Mouse (Mus musculus) T-helper 1 cell (primary cell): ENCODE results near the gene Eif3d.

ENCODE experiments used
- in situ Hi-C: fragments of 300-600 bp; cut with MboI, MseI; formaldehyde crosslinking; loops from one replicate; pipeline ENCODE4 v1.15.1; 2025; ENCODE audit warnings: high pct_unique_total_duplicates

The Eif3d gene

GRCm38 (mm10) chr15:77920511-77921462 is 49.8 kb downstream of the Eif3d start:
- in situ Hi-C loops, result no loop called here

- in situ Hi-C loops, result no loop called here
These were observed 51.2 kb downstream of the Eif3d start for GRCm38 (mm10) chr15:77919441-77919840.

DNA sequence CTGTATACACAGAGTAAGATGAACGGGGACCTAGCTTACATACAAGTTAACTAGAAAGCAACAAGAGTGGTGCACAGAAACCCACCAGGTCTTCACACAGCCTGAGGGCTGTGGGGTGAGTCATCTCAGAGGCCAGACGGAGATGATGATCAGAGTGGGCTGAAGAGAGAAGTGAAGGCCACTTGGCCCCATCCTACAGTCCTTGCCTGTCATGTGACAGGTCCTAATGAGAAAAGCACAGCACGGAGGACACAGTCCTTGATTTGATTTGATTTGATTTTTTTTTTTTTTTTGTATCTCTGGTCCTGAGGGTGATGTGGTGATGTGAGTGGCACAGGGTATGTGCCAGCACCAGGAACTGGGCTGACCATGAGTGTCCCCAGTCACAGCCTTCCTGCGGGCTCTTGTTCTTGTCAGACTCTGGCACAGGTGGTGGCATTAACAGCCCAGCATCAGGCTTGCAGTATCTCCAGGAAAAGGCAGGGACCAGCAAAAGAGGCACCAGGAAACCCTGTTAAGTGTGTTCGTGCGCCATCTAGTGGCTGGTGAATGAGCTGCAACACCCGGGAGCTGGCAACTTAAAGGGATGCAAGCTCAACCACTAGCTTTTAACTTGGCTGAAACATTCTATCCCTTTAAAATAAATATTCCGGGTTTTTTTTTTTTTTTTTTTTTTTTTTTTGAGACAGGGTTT is 53.6 kb downstream of the Eif3d start:
- in situ Hi-C loops, result no loop called here

GRCm38 (mm10) chr15:77915287-77915686 is 55.3 kb downstream of the Eif3d start:
- in situ Hi-C loops, result no loop called here

- in situ Hi-C loops, result no loop called here
These were observed 56.1 kb downstream of the Eif3d start for GRCm38 (mm10) chr15:77914507-77914906.

- in situ Hi-C loops, result no loop called here
These were observed 57.6 kb downstream of the Eif3d start for GRCm38 (mm10) chr15:77913054-77913453.

GRCm38 (mm10) chr15:77912585-77912984 is 58.0 kb downstream of the Eif3d start:
- in situ Hi-C loops, result no loop called here

DNA sequence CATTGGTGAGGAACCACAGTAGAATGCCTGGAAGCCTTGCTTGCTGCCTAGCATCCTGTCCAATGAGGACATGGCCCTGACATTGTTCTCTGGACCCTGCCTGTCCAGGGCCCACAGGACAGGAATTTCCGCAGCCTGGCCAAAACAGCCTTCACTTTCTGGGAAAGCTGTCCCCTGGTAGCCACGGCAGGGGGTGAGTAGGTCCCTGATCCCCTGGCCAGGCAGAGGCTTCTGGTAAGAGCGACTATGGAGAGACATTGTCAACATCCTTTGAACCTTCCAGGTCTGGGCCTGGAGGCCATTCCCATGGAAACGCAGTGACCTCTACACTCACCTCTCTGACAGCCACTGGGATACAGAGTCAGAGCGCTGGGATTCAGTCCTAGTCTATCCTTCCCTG is 58.6 kb downstream of the Eif3d start:
- in situ Hi-C loops, result no loop called here

DNA sequence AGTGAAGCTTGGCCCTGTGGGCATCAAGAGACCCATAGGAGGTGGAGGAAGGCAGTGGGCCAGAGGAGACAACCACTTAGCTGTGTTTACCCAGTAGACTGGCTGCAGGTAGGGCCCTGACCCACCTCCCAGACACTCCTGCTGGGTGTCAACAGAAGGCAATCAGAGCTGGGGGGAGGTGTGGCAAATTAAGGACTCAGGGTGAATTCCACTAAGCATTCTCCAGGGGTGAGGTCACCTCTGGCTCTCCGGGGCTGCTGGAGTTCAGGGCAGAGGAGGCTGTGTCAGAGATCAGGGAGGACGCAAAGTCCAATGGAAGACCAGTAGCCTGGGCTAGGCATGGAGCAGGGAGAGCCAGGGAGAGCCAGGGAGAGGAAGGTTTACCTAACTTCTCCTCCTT is 59.5 kb downstream of the Eif3d start:
- in situ Hi-C loops, result no loop called here
